Mouse (Mus musculus): ENCODE data around the gene Gbp10.
"Not testable (repeated sequence)": the region's sequence is repeated elsewhere in the genome, so short reads cannot be mapped to it uniquely, and the experiment has no call there.

The Gbp10 gene

DNA sequence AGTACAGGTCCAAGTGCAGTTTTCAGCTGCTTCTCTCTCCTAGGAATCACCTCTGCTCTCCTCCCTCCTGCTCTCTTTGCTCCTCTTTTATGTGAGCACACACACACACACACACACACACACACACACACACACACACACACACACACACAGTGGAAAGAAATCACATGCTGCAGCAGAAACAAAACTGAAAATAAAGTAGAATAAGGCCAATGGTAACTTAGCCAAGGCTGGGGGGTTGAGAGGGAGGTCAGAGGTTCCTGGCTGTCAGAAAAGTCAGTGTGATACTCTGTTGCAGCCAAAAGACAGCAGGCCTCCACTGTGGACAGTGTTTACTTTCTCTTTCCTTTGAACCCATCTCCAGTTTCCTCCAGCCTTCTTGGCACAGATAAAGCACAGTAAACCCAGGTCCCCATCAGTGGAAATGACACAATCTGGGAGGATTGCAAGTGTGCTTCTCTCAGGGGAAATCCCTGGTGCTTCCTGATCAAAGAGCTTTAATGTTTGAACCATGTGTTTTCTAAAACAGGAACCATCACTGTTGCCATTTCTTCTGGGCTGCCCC, at the start of gene Gbp10:
Gene Gbp10 (minus strand): TSS at position 51 of the 565 bp plus-strand sequence.
- peak; percentile 64 for DNase-seq (ENCODE audit: low spot score)

GRCm38 (mm10) chr5:105260673-105261072, 21.3 kb upstream of the Gbp10 start:
- not testable (repeated sequence) for DNase-seq (ENCODE audit: low spot score)

GRCm38 (mm10) chr5:105252491-105252890, 13.2 kb upstream of the Gbp10 start:
- no peak for DNase-seq (ENCODE audit: low spot score)

DNA sequence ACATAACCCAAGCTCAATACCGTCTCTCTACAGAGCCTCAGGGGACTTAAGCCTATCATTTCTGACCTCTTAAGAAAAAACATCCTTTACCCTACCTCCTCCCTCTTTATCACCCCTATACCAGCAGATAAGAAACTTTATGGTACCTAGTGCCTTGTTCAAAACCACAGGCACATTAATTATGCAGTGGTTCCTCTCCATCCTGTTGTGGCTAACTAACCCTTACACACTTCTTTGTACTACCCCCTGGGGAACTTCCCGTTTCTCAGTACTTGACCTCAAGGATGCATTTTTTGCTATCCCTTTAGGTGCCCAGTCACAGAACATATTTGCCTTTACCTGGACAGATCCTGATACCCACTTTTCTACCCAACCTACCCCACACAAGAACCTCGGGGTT, 5.4 kb upstream of the Gbp10 start:
- DNase-seq (ENCODE audit: low spot score) = peak; percentile 0

DNA sequence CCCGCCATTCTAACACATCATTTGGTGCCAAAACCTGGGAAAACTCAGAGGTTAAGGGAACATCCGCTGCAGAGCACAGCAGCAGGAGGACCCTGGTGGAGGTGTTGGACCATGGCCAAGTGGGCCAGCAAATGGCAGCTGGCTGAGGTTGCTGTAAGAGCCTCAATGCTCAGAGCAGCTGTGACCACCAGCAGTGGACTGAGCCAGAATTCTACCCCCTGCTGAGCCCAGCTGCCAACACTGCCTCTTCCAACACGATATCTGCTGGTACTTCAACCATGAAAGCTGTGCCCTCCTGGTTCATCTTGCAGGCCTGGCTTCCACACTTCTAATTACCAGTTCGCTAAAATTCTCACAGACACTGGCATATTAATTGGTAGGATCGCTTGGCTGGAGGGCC, 1.6 kb upstream of the Gbp10 start:
- not testable (repeated sequence) for DNase-seq (ENCODE audit: low spot score)

- DNase-seq (ENCODE audit: low spot score) = not testable (repeated sequence)
Observed at GRCm38 (mm10) chr5:105238402-105238801, 931 bp downstream of the Gbp10 start.

- not testable (repeated sequence) for DNase-seq (ENCODE audit: low spot score)
Observed at GRCm38 (mm10) chr5:105236040-105236439, 3.3 kb downstream of the Gbp10 start.

GRCm38 (mm10) chr5:105208957-105209356, 30.4 kb downstream of the Gbp10 start:
- not testable (repeated sequence) for DNase-seq (ENCODE audit: low spot score)

DNA sequence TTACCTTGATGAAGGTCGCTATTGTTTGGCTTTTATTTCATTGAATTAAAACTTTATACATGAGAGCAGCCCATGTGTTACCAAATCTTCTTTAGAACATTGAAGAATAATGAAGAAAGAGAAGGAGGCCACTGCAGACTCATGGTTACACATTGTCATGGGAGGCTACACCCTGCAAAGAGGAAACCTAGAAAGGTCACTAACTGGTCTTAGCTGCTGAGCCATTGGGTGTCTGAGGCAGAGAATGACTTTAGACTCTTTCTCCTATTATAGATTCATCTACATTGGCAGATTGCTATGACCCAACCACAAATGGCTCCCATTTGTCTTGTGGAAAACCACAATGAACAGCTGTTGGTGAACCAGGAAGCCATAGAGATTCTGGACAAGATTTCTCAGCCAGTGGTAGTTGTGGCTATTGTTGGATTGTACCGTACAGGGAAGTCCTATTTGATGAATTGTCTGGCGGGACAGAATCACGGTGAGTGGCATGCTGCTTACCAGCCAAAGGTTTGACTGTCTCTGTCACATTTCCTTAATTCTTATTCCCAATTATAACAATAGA, 38.5 kb downstream of the Gbp10 start:
- not testable (repeated sequence) for DNase-seq (ENCODE audit: low spot score)

DNA sequence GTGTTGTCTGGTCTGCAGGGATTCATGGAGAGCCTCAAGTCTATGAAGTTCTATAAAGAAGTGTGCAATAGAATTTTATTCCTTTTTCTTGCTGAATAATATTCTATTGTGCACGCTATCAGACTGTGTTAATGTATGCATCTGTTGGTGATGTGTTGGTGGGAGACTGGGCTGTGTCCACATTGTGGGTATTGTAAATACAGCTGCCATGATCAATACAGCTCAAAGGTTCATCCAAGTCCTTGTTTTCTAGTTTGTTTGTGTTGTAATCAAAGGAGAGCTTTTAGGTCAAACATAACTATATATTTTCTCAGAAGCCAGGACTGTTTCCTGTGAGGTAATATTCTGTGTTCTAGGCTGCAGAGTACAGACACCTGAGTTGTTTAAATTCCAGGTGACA, 40.2 kb downstream of the Gbp10 start:
- not testable (repeated sequence) for DNase-seq (ENCODE audit: low spot score)

DNA sequence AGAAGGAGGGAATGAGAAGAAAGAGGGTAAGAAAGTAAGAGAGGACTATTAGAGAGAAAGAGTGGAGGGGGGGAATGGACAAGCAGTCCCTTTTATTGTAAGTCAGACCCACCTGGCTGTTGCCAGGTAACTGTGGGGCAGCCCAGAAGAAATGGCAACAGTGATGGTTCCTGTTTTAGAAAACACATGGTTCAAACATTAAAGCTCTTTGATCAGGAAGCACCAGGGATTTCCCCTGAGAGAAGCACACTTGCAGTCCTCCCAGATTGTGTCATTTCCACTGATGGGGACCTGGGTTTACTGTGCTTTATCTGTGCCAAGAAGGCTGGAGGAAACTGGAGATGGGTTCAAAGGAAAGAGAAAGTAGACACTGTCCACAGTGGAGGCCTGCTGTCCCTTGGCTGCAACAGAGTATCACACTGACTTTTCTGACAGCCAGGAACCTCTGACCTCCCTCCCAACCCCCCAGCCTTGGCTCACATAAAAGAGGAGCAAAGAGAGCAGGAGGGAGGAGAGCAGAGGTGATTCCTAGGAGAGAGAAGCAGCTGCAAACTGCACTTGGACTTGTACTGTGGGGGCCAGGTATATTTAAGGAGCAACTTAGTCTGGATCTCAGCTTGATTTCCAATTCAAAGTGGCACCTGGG, 41.3 kb downstream of the Gbp10 start:
- DNase-seq (ENCODE audit: low spot score) = not testable (repeated sequence)

GRCm38 (mm10) chr5:105196308-105196707, 43.0 kb downstream of the Gbp10 start:
- DNase-seq (ENCODE audit: low spot score) = not testable (repeated sequence)

DNA sequence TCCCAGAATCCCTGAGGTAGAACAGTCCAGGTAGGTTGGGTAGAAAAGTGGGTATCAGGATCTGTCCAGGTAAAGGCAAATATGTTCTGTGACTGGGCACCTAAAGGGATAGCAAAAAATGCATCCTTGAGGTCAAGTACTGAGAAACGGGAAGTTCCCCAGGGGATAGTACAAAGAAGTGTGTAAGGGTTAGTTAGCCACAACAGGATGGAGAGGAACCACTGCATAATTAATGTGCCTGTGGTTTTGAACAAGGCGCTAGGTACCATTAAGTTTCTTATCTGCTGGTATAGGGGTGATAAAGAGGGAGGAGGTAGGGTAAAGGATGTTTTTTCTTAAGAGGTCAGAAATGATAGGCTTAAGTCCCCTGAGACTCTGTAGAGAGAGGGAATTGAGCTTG, 46.8 kb downstream of the Gbp10 start:
- not testable (repeated sequence) for DNase-seq (ENCODE audit: low spot score)

- no peak for DNase-seq (ENCODE audit: low spot score)
Observed at GRCm38 (mm10) chr5:105181446-105181845, 57.9 kb downstream of the Gbp10 start.

Measured in T-cell, adult 2 months (primary cell).